Mouse (Mus musculus) spleen, adult 2 months (tissue): ENCODE data around the gene Pcsk4.

Experiments
- CTCF ChIP-seq: fragments of 200-500 bp; IDR thresholded peaks from 2 replicates; pipeline ENCODE4 v1.5.1; 2011; ENCODE audit warnings: mild to moderate bottlenecking, inconsistent platforms; ENCODE audit not compliant: insufficient read depth, insufficient read length, insufficient replicate concordance; ENCODE audit errors: extremely low read depth
- POLR2A ChIP-seq: fragments of 200-500 bp; IDR thresholded peaks from 2 replicates; pipeline ENCODE4 v1.6.1; 2011; ENCODE audit warnings: low read depth, low read length, inconsistent platforms

DNA sequence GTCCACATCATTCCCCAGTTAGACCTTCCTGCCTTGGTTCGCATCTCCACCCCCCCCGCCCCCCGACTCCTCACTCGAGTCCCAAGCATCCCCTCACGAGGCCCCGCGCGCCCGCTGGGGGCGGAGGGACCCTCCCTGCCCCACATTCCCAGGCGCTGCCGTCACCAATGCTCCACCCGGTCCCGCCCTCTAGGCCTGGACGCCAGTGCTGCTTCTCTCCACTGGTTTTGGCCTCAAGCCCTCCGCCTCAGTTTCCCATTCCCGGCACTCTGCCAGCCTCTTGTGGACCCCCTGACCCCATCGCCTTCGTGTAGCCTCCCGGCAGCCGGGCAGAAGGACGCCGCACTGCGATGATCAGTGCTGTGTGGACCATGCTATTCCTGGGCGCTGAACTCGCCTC is 19.7 kb upstream of the Pcsk4 start:
- TF ChIP-seq CTCF (no peak), POLR2A (no peak)
